Mouse (Mus musculus): Measurements from ENCODE around the gene Dcp1b. TPM values are rescaled to one million over a fixed set of nuclear protein-coding genes. Genes with fewer than 3 reads are reported as not detected.

Gene Dcp1b
- polyA plus RNA-seq, 1 experiment from 2014 or later: 8.5 TPM

GRCm38 (mm10) chr6:119174307-119175074 lies 562 bp upstream of the Dcp1b start:
- in situ Hi-C loops (cut with MboI; ENCODE audit: low pct_unique_long_range_greater_than_20kb): no loop called here
- CTCF ChIA-PET: interaction anchor here (0.6 to 1.5 kb wide), 2 partner anchors 15 to 45 kb away, joined by 3 to 4 read pairs; no protein-coding TSS in a partner anchor
- DNase-seq (ENCODE audit: low read depth, low spot score) (no peak), ATAC-seq (no peak)
- POLR2A ChIA-PET: interaction anchor here (1.2 kb wide), 1 partner anchor 13 kb away, joined by 4 read pairs; no protein-coding TSS in a partner anchor
- no peak for TF ChIP-seq CTCF (IDR thresholded peaks at IDR 0.05)
- peaks cover 5% of the 10 kb centered on the region for H3K27me3 ChIP-seq

- in situ Hi-C loops (cut with MboI; ENCODE audit: low pct_unique_long_range_greater_than_20kb): no loop called here
- ATAC-seq (no peak), DNase-seq (ENCODE audit: low read depth, low spot score) (no peak)
- H3K27me3 ChIP-seq: peaks cover 5% of the 10 kb centered on the region
- TF ChIP-seq CTCF (IDR thresholded peaks at IDR 0.05): no peak
- POLR2A ChIA-PET: no interaction called here
- CTCF ChIA-PET: interaction anchor here (1.5 kb wide), 1 partner anchor 44 kb away, joined by 4 read pairs; no protein-coding TSS in a partner anchor
Observed at GRCm38 (mm10) chr6:119176103-119176502, 1.1 kb downstream of the Dcp1b start.

- ATAC-seq: no peak
- DNase-seq (ENCODE audit: low read depth, low spot score): no peak
- ChIA-PET POLR2A (no interaction called here), CTCF (no interaction called here)
- no peaks in the 10 kb centered on the region for H3K27me3 ChIP-seq
- in situ Hi-C loops (cut with MboI; ENCODE audit: low pct_unique_long_range_greater_than_20kb): no loop called here
- TF ChIP-seq CTCF (IDR thresholded peaks at IDR 0.05): no peak
Observed at GRCm38 (mm10) chr6:119177101-119177500, 2.0 kb downstream of the Dcp1b start.

- ATAC-seq (no peak), DNase-seq (ENCODE audit: low read depth, low spot score) (no peak)
- no peak for TF ChIP-seq CTCF (IDR thresholded peaks at IDR 0.05)
- ChIA-PET CTCF (no interaction called here), POLR2A (no interaction called here)
- in situ Hi-C loops (cut with MboI; ENCODE audit: low pct_unique_long_range_greater_than_20kb): no loop called here
- H3K27me3 ChIP-seq: no peaks in the 10 kb centered on the region
Observed at GRCm38 (mm10) chr6:119180188-119180587, 5.1 kb downstream of the Dcp1b start.

- in situ Hi-C loops (cut with MboI; ENCODE audit: low pct_unique_long_range_greater_than_20kb): no loop called here
Observed at GRCm38 (mm10) chr6:119182211-119182610, 7.2 kb downstream of the Dcp1b start.

GRCm38 (mm10) chr6:119183781-119184180 lies 8.7 kb downstream of the Dcp1b start:
- TF ChIP-seq CTCF (IDR thresholded peaks at IDR 0.05): no peak
- ChIA-PET POLR2A (no interaction called here), CTCF (interaction anchor here (1.3 kb wide), 1 partner anchor 12 kb away, joined by 4 read pairs; no protein-coding TSS in a partner anchor)
- no peaks in the 10 kb centered on the region for H3K27me3 ChIP-seq
- in situ Hi-C loops (cut with MboI; ENCODE audit: low pct_unique_long_range_greater_than_20kb): no loop called here
- ATAC-seq: no peak
- DNase-seq (ENCODE audit: low read depth, low spot score): no peak

More at GRCm38 (mm10) chr6:119182211-119182610, 7.2 kb downstream of the Dcp1b start:
- ATAC-seq (no peak), DNase-seq (ENCODE audit: low read depth, low spot score) (no peak)
- CTCF ChIA-PET: no interaction called here
- POLR2A ChIA-PET: no interaction called here
- TF ChIP-seq CTCF (IDR thresholded peaks at IDR 0.05): no peak
- no peaks in the 10 kb centered on the region for H3K27me3 ChIP-seq

GRCm38 (mm10) chr6:119186658-119187057 lies 11.6 kb downstream of the Dcp1b start:
- POLR2A ChIA-PET: interaction anchor here (1.2 kb wide), 1 partner anchor 9 kb away, joined by 4 read pairs; the partner anchor contains the start of gene Cacna1c
- no peak for TF ChIP-seq CTCF (IDR thresholded peaks at IDR 0.05)
- ATAC-seq (no peak), DNase-seq (ENCODE audit: low read depth, low spot score) (no peak)
- H3K27me3 ChIP-seq: no peaks in the 10 kb centered on the region
- CTCF ChIA-PET: no interaction called here
- in situ Hi-C loops (cut with MboI; ENCODE audit: low pct_unique_long_range_greater_than_20kb): no loop called here

- TF ChIP-seq CTCF (IDR thresholded peaks at IDR 0.05): no peak
- no peak for ATAC-seq
Observed at GRCm38 (mm10) chr6:119187631-119188030, 12.6 kb downstream of the Dcp1b start.

GRCm38 (mm10) chr6:119191478-119191877 lies 16.4 kb downstream of the Dcp1b start:
- POLR2A ChIA-PET: no interaction called here
- no peak for ATAC-seq
- no peak for DNase-seq (ENCODE audit: low read depth, low spot score)
- CTCF ChIA-PET: no interaction called here
- no peak for TF ChIP-seq CTCF (IDR thresholded peaks at IDR 0.05)
- H3K27me3 ChIP-seq: no peaks in the 10 kb centered on the region
- in situ Hi-C loops (cut with MboI; ENCODE audit: low pct_unique_long_range_greater_than_20kb): no loop called here

More at GRCm38 (mm10) chr6:119187631-119188030, 12.6 kb downstream of the Dcp1b start:
- POLR2A ChIA-PET: interaction anchor here (0.7 to 1.2 kb wide), 2 partner anchors 8 to 147 kb away, joined by 4 to 5 read pairs; partner anchors contain the start of gene Cacna1c
- no peaks in the 10 kb centered on the region for H3K27me3 ChIP-seq
- no peak for DNase-seq (ENCODE audit: low read depth, low spot score)
- in situ Hi-C loops (cut with MboI; ENCODE audit: low pct_unique_long_range_greater_than_20kb): no loop called here
- CTCF ChIA-PET: no interaction called here

- in situ Hi-C loops (cut with MboI; ENCODE audit: low pct_unique_long_range_greater_than_20kb): no loop called here
- no peak for ATAC-seq
- TF ChIP-seq CTCF (IDR thresholded peaks at IDR 0.05): no peak
- no peaks in the 10 kb centered on the region for H3K27me3 ChIP-seq
- ChIA-PET CTCF (no interaction called here), POLR2A (no interaction called here)
- DNase-seq (ENCODE audit: low read depth, low spot score): no peak
Observed at GRCm38 (mm10) chr6:119193571-119194154, 18.6 kb downstream of the Dcp1b start.

GRCm38 (mm10) chr6:119194161-119194560 lies 19.1 kb downstream of the Dcp1b start:
- DNase-seq (ENCODE audit: low read depth, low spot score) (no peak), ATAC-seq (no peak)
- no peak for TF ChIP-seq CTCF (IDR thresholded peaks at IDR 0.05)
- in situ Hi-C loops (cut with MboI; ENCODE audit: low pct_unique_long_range_greater_than_20kb): no loop called here
- no peaks in the 10 kb centered on the region for H3K27me3 ChIP-seq
- ChIA-PET CTCF (no interaction called here), POLR2A (no interaction called here)

All from Patski (cell line).